10 mouse cellular contexts compared by ENCODE assay signal in genomic region chr8:123787254-123787897, GRCm38 (mm10). TPM values are rescaled to one million over a fixed set of nuclear protein-coding genes. Genes with fewer than 3 reads are reported as not detected.
A peak's percentile ranks its signal among the peaks of the same experiment; 100 is the strongest.
DNase-seq lines count a peak whose midpoint lies in the region; ATAC-seq and TF ChIP-seq lines count a peak whose summit lies in the region.
"Had no signal": no experiment of that assay in that cellular context is flagged by ENCODE, and none has a peak within 500 bp of the region (broad histone marks: within the 10 kb centered on the region; RNA-seq: fewer than 3 reads in every experiment).

No protein-coding gene starts in this region.

- peaks cover 33% of the 10 kb centered on the region for H3K4me1 ChIP-seq in kidney, embryonic 16.5 days (ENCODE audit: insufficient read depth, low read length)
- H3K4me1 ChIP-seq in ES-Bruce4 (ENCODE audit: control insufficient read depth, insufficient read depth, low read length), result no peaks in the 10 kb centered on the region

- no peaks in the 10 kb centered on the region for H3K36me3 ChIP-seq in kidney, embryonic 16.5 days (ENCODE audit: insufficient read depth, low read length)
- H3K36me3 ChIP-seq in ES-Bruce4 (ENCODE audit: control insufficient read depth, insufficient read depth, low read length, poor library complexity, severe bottlenecking), result no peaks in the 10 kb centered on the region
- H3K36me3 ChIP-seq: forebrain, embryonic 10.5 days had no signal

- ATAC-seq in kidney, embryonic 16.5 days (ENCODE audit: low FRiP score, low TSS enrichment), result no peak

- no peak overlapping the region; the same call in 1 of the 2 replicates for H3K9ac ChIP-seq in kidney, embryonic 16.5 days (replicated peaks; ENCODE audit: low read length)
- H3K9ac ChIP-seq in ES-Bruce4 (ENCODE audit: low read depth, poor library complexity, severe bottlenecking), result no peak overlapping the region

- H3K4me3 ChIP-seq in kidney, embryonic 16.5 days (ENCODE audit: low read length), result no peak overlapping the region
- peak overlapping the region; percentile 14 for H3K4me3 ChIP-seq in ES-Bruce4 (ENCODE audit: low read depth, low read length)
- H3K4me3 ChIP-seq: forebrain, embryonic 10.5 days had no signal

- TF ChIP-seq POLR2A in ES-Bruce4 (IDR thresholded peaks at IDR 0.05; ENCODE audit: insufficient read depth, low read length), result no peak
- TF ChIP-seq POLR2A in brain, embryonic 14.5 days (IDR thresholded peaks at IDR 0.05; ENCODE audit: borderline replicate concordance, extremely low read depth, insufficient read depth, insufficient read length, poor library complexity, severe bottlenecking), result no peak

- no peak overlapping the region for H3K27ac ChIP-seq in kidney, embryonic 16.5 days (ENCODE audit: low read length)
- H3K27ac ChIP-seq in ES-Bruce4 (ENCODE audit: insufficient read depth, low read length), result no peak overlapping the region

- H3K4me2 ChIP-seq in kidney, embryonic 16.5 days (replicated peaks; ENCODE audit: low read depth, low read length), result peak overlapping the region; percentile 24

- TF ChIP-seq CTCF in ES-Bruce4 (IDR thresholded peaks at IDR 0.05; ENCODE audit: low read depth, low read length), result no peak
- TF ChIP-seq CTCF in brain, embryonic 14.5 days (IDR thresholded peaks at IDR 0.05; ENCODE audit: borderline replicate concordance, extremely low read depth, insufficient read depth, insufficient read length), result no peak

- peaks cover 3% of the 10 kb centered on the region; the same call in 1 of the 2 replicates for H3K27me3 ChIP-seq in kidney, embryonic 16.5 days (ENCODE audit: insufficient read depth, low read length)
- no peaks in the 10 kb centered on the region for H3K27me3 ChIP-seq in ES-Bruce4 (ENCODE audit: control insufficient read depth, insufficient read depth, low read length, poor library complexity, severe bottlenecking)

- TF ChIP-seq EP300 in ES-Bruce4 (IDR thresholded peaks at IDR 0.05; ENCODE audit: insufficient read depth, low read depth, low read length), result 0 out of 2 replicates have a peak, but pooled peaks have one; percentile 4

- 49% methylated on average over 21 of the region's 21 CpGs for WGBS in kidney, embryonic 16.5 days

- no peaks in the 10 kb centered on the region for H3K9me3 ChIP-seq in kidney, embryonic 16.5 days (ENCODE audit: low read length)
- no peaks in the 10 kb centered on the region for H3K9me3 ChIP-seq in ES-Bruce4 (replicated peaks; ENCODE audit: control insufficient read depth, insufficient read depth, low read length, poor library complexity, severe bottlenecking)
- H3K9me3 ChIP-seq: forebrain, embryonic 10.5 days had no signal

- no peak for DNase-seq in kidney, adult 18-20 months
- peak; percentile 32 for DNase-seq in brain, embryonic 14.5 days (ENCODE audit: low read depth)
- DNase-seq in naive thymus-derived CD4-positive, alpha-beta T cell, adult 2 months (ENCODE audit: low read depth), result peak; percentile 33
- no peak for DNase-seq in layer of hippocampus, postnatal 14 days (ENCODE audit: low spot score in 2 of 2)
- no peak for DNase-seq in kidney, postnatal 36 days
- DNase-seq: adrenal gland, postnatal 36 days; kidney, adult 8-10 months had no signal

RNA-seq across cellular contexts. Expression of gene Rab4a, which starts 18.4 kb away (rescaled TPM):
- 50.8 and 51.5 TPM in 2 replicates for polyA plus RNA-seq in kidney, embryonic 16.5 days (2015; fragmentation: Nextera tagmentation; extraction: Ambion mirVana)
- polyA plus RNA-seq in ES-Bruce4 (2011; ENCODE audit: insufficient read depth, insufficient read length, low read depth, missing spikeins), result 26.1 and 32.6 TPM in 2 replicates
- 48.0 and 49.1 TPM in 2 replicates for polyA plus RNA-seq in brain, embryonic 14.5 days (2012; rRNA removed)
- total RNA-seq in layer of hippocampus, postnatal 14 days (2021), result 10 to 100 TPM; 45.5 to 46.8 TPM

Comparison
In these comparisons a context has a peak if more than half of its experiments do, and no peak if none do; other contexts are left out.
1. DNase-seq: peak in brain, embryonic 14.5 days (single experiment) and naive thymus-derived CD4-positive, alpha-beta T cell, adult 2 months (single experiment); none in kidney, adult 18-20 months (single experiment), layer of hippocampus, postnatal 14 days (0 of 2) and kidney, postnatal 36 days (0 of 2).